11 mouse cellular contexts compared by ENCODE assay signal in genomic region chr13:55339259-55339658, GRCm38 (mm10). TPM values are rescaled to one million over a fixed set of nuclear protein-coding genes. Genes with fewer than 3 reads are reported as not detected.
A peak's percentile ranks its signal among the peaks of the same experiment; 100 is the strongest.
DNase-seq lines count a peak whose midpoint lies in the region; ATAC-seq and TF ChIP-seq lines count a peak whose summit lies in the region.
"Had no signal": no experiment of that assay in that cellular context is flagged by ENCODE, and none has a peak within 500 bp of the region (broad histone marks: within the 10 kb centered on the region; RNA-seq: fewer than 3 reads in every experiment).

No protein-coding gene starts in this region.

- DNase-seq in 3134 (ENCODE audit: extremely low read depth, insufficient read length, low spot score) (peak; percentile 35), adipocyte (ENCODE audit: low spot score) (peak; percentile 35)
- DNase-seq in CD4-positive helper T cell, adult 2 months (ENCODE audit: low read depth, low spot score), result peak; percentile 61
- no peak for DNase-seq in liver, embryonic 14.5 days (ENCODE audit: low read depth in 3 of 3, low spot score in 3 of 3)
- DNase-seq in cerebellum, adult 18-20 months, result no peak
- DNase-seq in urinary bladder, postnatal 10 days (ENCODE audit: low spot score), result no peak
- no peak for DNase-seq in cerebellum, postnatal 14 days
- DNase-seq in right cerebral cortex, adult 2 months (ENCODE audit: low spot score in 2 of 2), result no peak
- DNase-seq: lung, embryonic 14.5 days had no signal

- H3K27ac ChIP-seq in liver, embryonic 14.5 days, result no peak overlapping the region
- H3K27ac ChIP-seq: heart, embryonic 13.5 days had no signal

- H3K27me3 ChIP-seq in liver, embryonic 14.5 days (ENCODE audit: control insufficient read depth, insufficient read depth, low read length), result no peaks in the 10 kb centered on the region
- H3K27me3 ChIP-seq: heart, embryonic 13.5 days had no signal

- no peak for TF ChIP-seq CTCF in liver, embryonic 14.5 days (IDR thresholded peaks at IDR 0.05; ENCODE audit: low read depth)

- peaks cover 1% of the 10 kb centered on the region for H3K36me3 ChIP-seq in liver, embryonic 14.5 days (replicated peaks; ENCODE audit: control insufficient read depth, insufficient read depth, low read depth)

- no peaks in the 10 kb centered on the region for H3K9me3 ChIP-seq in liver, embryonic 14.5 days (ENCODE audit: control insufficient read depth, low read length)
- H3K9me3 ChIP-seq: heart, embryonic 13.5 days had no signal

- no peak overlapping the region for H3K4me3 ChIP-seq in liver, embryonic 14.5 days (ENCODE audit: insufficient read depth in 1 of 2, low read depth in 2 of 2, low read length in 2 of 2)
- H3K4me3 ChIP-seq: heart, embryonic 13.5 days had no signal

- H3K4me1 ChIP-seq in liver, embryonic 14.5 days (replicated peaks; ENCODE audit: control insufficient read depth in 2 of 2, insufficient read depth in 2 of 2, low read length in 1 of 2), result peaks cover 3 to 10% of the 10 kb centered on the region in 2 experiments

- no peak for TF ChIP-seq EP300 in liver, embryonic 14.5 days (IDR thresholded peaks at IDR 0.05; ENCODE audit: low read depth)

- H3K9ac ChIP-seq in liver, embryonic 14.5 days (replicated peaks), result no peak overlapping the region
- H3K9ac ChIP-seq: heart, embryonic 13.5 days; lung, embryonic 14.5 days had no signal

- 30% methylated on average over 2 of the region's 2 CpGs for WGBS in liver, embryonic 14.5 days (ENCODE audit: insufficient replicate concordance)

- H3K4me2 ChIP-seq in liver, embryonic 14.5 days (ENCODE audit: low read depth), result no peak overlapping the region
- H3K4me2 ChIP-seq: heart, embryonic 13.5 days; lung, embryonic 14.5 days had no signal

- ATAC-seq in liver, embryonic 14.5 days (ENCODE audit: insufficient read depth), result peak; percentile 67
- ATAC-seq: hindbrain, embryonic 16.5 days had no signal

RNA-seq across cellular contexts. Expression of gene Mxd3, which starts 9.6 kb away (rescaled TPM):
- polyA plus RNA-seq in liver, embryonic 14.5 days (2012; rRNA removed), result 32.6 and 32.8 TPM in 2 replicates
- 23.5 and 26.3 TPM in 2 replicates for polyA plus RNA-seq in liver, embryonic 14.5 days (2014; fragmentation: Nextera tagmentation; extraction: Ambion mirVana)

RNA-seq across cellular contexts. Expression of gene Rab24, which starts 17.5 kb away (rescaled TPM):
- 42.3 and 47.1 TPM in 2 replicates for polyA plus RNA-seq in liver, embryonic 14.5 days (2012; rRNA removed)
- 43.9 and 50.7 TPM in 2 replicates for polyA plus RNA-seq in liver, embryonic 14.5 days (2014; fragmentation: Nextera tagmentation; extraction: Ambion mirVana)

RNA-seq across cellular contexts. Expression of gene Prelid1, which starts 19.0 kb away (rescaled TPM):
- 129 and 130 TPM in 2 replicates for polyA plus RNA-seq in liver, embryonic 14.5 days (2012; rRNA removed)
- polyA plus RNA-seq in liver, embryonic 14.5 days (2014; fragmentation: Nextera tagmentation; extraction: Ambion mirVana), result 230 and 238 TPM in 2 replicates

RNA-seq across cellular contexts. Expression of gene Lman2, which starts 23.3 kb away (rescaled TPM):
- polyA plus RNA-seq in liver, embryonic 14.5 days (2012; rRNA removed), result 34.6 and 35.3 TPM in 2 replicates
- 50.3 and 51.6 TPM in 2 replicates for polyA plus RNA-seq in liver, embryonic 14.5 days (2014; fragmentation: Nextera tagmentation; extraction: Ambion mirVana)

RNA-seq across cellular contexts. Expression of gene Rgs14, which starts 30.3 kb away (rescaled TPM):
- 1.4 and 1.6 TPM in 2 replicates for polyA plus RNA-seq in liver, embryonic 14.5 days (2012; rRNA removed)
- polyA plus RNA-seq in liver, embryonic 14.5 days (2014; fragmentation: Nextera tagmentation; extraction: Ambion mirVana), result 1.3 and 1.7 TPM in 2 replicates

Comparison
In these comparisons a context has a peak if more than half of its experiments do, and no peak if none do; other contexts are left out.
1. DNase-seq: peak in 3134 (single experiment), CD4-positive helper T cell, adult 2 months (single experiment) and adipocyte (single experiment); none in liver, embryonic 14.5 days (0 of 3), cerebellum, adult 18-20 months (0 of 2), urinary bladder, postnatal 10 days (single experiment), cerebellum, postnatal 14 days (0 of 2) and right cerebral cortex, adult 2 months (0 of 2).